Mouse (Mus musculus) bone marrow, adult 2 months (tissue): ENCODE measurements around the gene Spef1.

ENCODE experiments used
- CTCF ChIP-seq: fragments of 200-500 bp; IDR thresholded peaks from 2 replicates; pipeline ENCODE4 v1.5.1; 2011; ENCODE audit warnings: low read length, control low read depth; ENCODE audit not compliant: control insufficient read depth, insufficient read depth
- POLR2A ChIP-seq: fragments of 200-500 bp; IDR thresholded peaks from 2 replicates; pipeline ENCODE4 v1.6.1; 2011; ENCODE audit warnings: low read depth, mild to moderate bottlenecking, control low read depth, low read length, borderline replicate concordance; ENCODE audit not compliant: control insufficient read depth

- TF ChIP-seq CTCF (no peak), POLR2A (no peak)
Observed at GRCm38 (mm10) chr2:131146193-131147042, 40.7 kb downstream of the Spef1 start.
